ENCODE assay signal across 8 mouse cellular contexts in genomic region chr5:65435806-65436561, GRCm38 (mm10). TPM values are rescaled to one million over a fixed set of nuclear protein-coding genes. Genes with fewer than 3 reads are reported as not detected.
DNase-seq lines count a peak whose midpoint lies in the region; ATAC-seq and TF ChIP-seq lines count a peak whose summit lies in the region.

Ugdh (minus strand) TSS chr5:65435949.

- H3K4me1 ChIP-seq in CH12.LX (ENCODE audit: control insufficient read depth in 1 of 2, insufficient read depth in 2 of 2): peaks cover 2 to 40% of the 10 kb centered on the region in 2 experiments; a peak in 3 of 4 replicates
- H3K4me1 ChIP-seq in forebrain, embryonic 12.5 days: peaks cover 16% of the 10 kb centered on the region
- H3K4me1 ChIP-seq in heart, postnatal 0 days (ENCODE audit: control insufficient read depth, insufficient read depth): peaks cover 3% of the 10 kb centered on the region; the same call in 1 of the 2 replicates
- H3K4me1 ChIP-seq in liver, embryonic 16.5 days (ENCODE audit: control insufficient read depth, low read depth, low read length): peaks cover 10% of the 10 kb centered on the region
- peaks cover 38% of the 10 kb centered on the region for H3K4me1 ChIP-seq in neural tube, embryonic 13.5 days (replicated peaks)
- peaks cover 7% of the 10 kb centered on the region for H3K4me1 ChIP-seq in testis, adult 2 months (ENCODE audit: control insufficient read depth, insufficient read depth, low read length)

- ATAC-seq in forebrain, embryonic 12.5 days (ENCODE audit: low FRiP score): peak; percentile 99
- ATAC-seq in heart, postnatal 0 days (ENCODE audit: insufficient read depth, low read depth): peak; percentile 97
- ATAC-seq in liver, embryonic 16.5 days (ENCODE audit: low read depth): peak; percentile 98
- peak; percentile 97 for ATAC-seq in neural tube, embryonic 13.5 days (ENCODE audit: low read depth)

- TF ChIP-seq RAD21 in CH12.LX (IDR thresholded peaks at IDR 0.05; ENCODE audit: low read depth, low read length): no peak

- peak within 1 kb of the TSS; percentile 77 for H3K9ac ChIP-seq in CH12.LX (ENCODE audit: insufficient read depth, low read depth)
- H3K9ac ChIP-seq in forebrain, embryonic 12.5 days: peak within 1 kb of the TSS; percentile 80
- peak within 1 kb of the TSS; percentile 80 for H3K9ac ChIP-seq in heart, postnatal 0 days (replicated peaks; ENCODE audit: low read depth, low read length)
- H3K9ac ChIP-seq in liver, embryonic 16.5 days (ENCODE audit: low read depth, low read length): peak within 1 kb of the TSS; percentile 78
- H3K9ac ChIP-seq in neural tube, embryonic 13.5 days: peak within 1 kb of the TSS; percentile 89

- dilution Hi-C loops in CH12.LX (cut with MboI; ENCODE audit: extremely low pct_ligation_motif_present, extremely low pct_unique_long_range_greater_than_20kb, low sequenced_read_pairs): no loop called here

- no peaks in the 10 kb centered on the region for H3K36me3 ChIP-seq in CH12.LX (replicated peaks in 1 of 2; ENCODE audit: control insufficient read depth in 1 of 2, insufficient read depth in 1 of 2, low read length in 1 of 2)
- no peaks in the 10 kb centered on the region for H3K36me3 ChIP-seq in forebrain, embryonic 12.5 days (replicated peaks)
- H3K36me3 ChIP-seq in heart, postnatal 0 days (replicated peaks; ENCODE audit: control insufficient read depth, insufficient read depth, low read length): no peaks in the 10 kb centered on the region
- H3K36me3 ChIP-seq in liver, embryonic 16.5 days (ENCODE audit: control insufficient read depth, insufficient read depth): no peaks in the 10 kb centered on the region
- no peaks in the 10 kb centered on the region for H3K36me3 ChIP-seq in neural tube, embryonic 13.5 days
- H3K36me3 ChIP-seq in testis, adult 2 months (ENCODE audit: control insufficient read depth, insufficient read depth, low read length): no peaks in the 10 kb centered on the region

- H3K79me2 ChIP-seq in CH12.LX (replicated peaks; ENCODE audit: control insufficient read depth, extremely low read depth, insufficient read depth, poor library complexity, severe bottlenecking): no peaks in the 10 kb centered on the region; the same call in 1 of the 2 replicates

- TF ChIP-seq POLR2A in CH12.LX (IDR thresholded peaks at IDR 0.05; ENCODE audit: low read depth, low read length): peak; percentile 92
- peak; percentile 81 for TF ChIP-seq POLR2A in testis, adult 2 months (IDR thresholded peaks at IDR 0.05; ENCODE audit: control insufficient read depth, low read depth, low read length)

- TF ChIP-seq EP300 in CH12.LX (IDR thresholded peaks at IDR 0.05; ENCODE audit: low read length): no peak
- peak; percentile 48; the same call in 1 of the 2 replicates for TF ChIP-seq EP300 in heart, postnatal 0 days (IDR thresholded peaks at IDR 0.05; ENCODE audit: low read depth)

- H3K27me3 ChIP-seq in CH12.LX (replicated peaks): no peaks in the 10 kb centered on the region
- H3K27me3 ChIP-seq in forebrain, embryonic 12.5 days: no peaks in the 10 kb centered on the region
- H3K27me3 ChIP-seq in heart, postnatal 0 days (ENCODE audit: control insufficient read depth, insufficient read depth, low read length): no peaks in the 10 kb centered on the region
- H3K27me3 ChIP-seq in liver, embryonic 16.5 days (ENCODE audit: control insufficient read depth, insufficient read depth, low read depth, low read length): no peaks in the 10 kb centered on the region
- no peaks in the 10 kb centered on the region for H3K27me3 ChIP-seq in neural tube, embryonic 13.5 days
- no peaks in the 10 kb centered on the region for H3K27me3 ChIP-seq in testis, adult 2 months (ENCODE audit: control insufficient read depth, insufficient read depth, low read length)

- H3K9me3 ChIP-seq in CH12.LX (replicated peaks; ENCODE audit: low read length): no peaks in the 10 kb centered on the region
- H3K9me3 ChIP-seq in forebrain, embryonic 12.5 days: no peaks in the 10 kb centered on the region
- H3K9me3 ChIP-seq in heart, postnatal 0 days (replicated peaks; ENCODE audit: control insufficient read depth, low read length): no peaks in the 10 kb centered on the region
- no peaks in the 10 kb centered on the region for H3K9me3 ChIP-seq in liver, embryonic 16.5 days (replicated peaks; ENCODE audit: control insufficient read depth, low read length)
- no peaks in the 10 kb centered on the region for H3K9me3 ChIP-seq in neural tube, embryonic 13.5 days

- TF ChIP-seq CTCF in CH12.LX (conservative IDR thresholded peaks at IDR 0.05 in 1 of 2, IDR thresholded peaks at IDR 0.05 in 1 of 2; ENCODE audit: low read depth in 2 of 2, low read length in 2 of 2): no peak
- 0 out of 2 replicates have a peak, but pooled peaks have one; percentile 9 for TF ChIP-seq CTCF in heart, postnatal 0 days (IDR thresholded peaks at IDR 0.05; ENCODE audit: low read depth)
- TF ChIP-seq CTCF in testis, adult 2 months (IDR thresholded peaks at IDR 0.05; ENCODE audit: control insufficient read depth, insufficient read depth, insufficient replicate concordance, low read depth, low read length): no peak

- in situ Hi-C loops in CH12.LX (cut with MboI; ENCODE audit: low pct_ligation_motif_present, low pct_unique_long_range_greater_than_20kb, low sequenced_read_pairs): no loop called here

- peak within 1 kb of the TSS; percentile 48 for H3K4me2 ChIP-seq in CH12.LX (ENCODE audit: insufficient read depth, low read depth, poor library complexity, severe bottlenecking)
- H3K4me2 ChIP-seq in forebrain, embryonic 12.5 days: peak within 1 kb of the TSS; percentile 75
- peak within 1 kb of the TSS; percentile 89 for H3K4me2 ChIP-seq in heart, postnatal 0 days (ENCODE audit: low read depth, low read length)
- H3K4me2 ChIP-seq in liver, embryonic 16.5 days (ENCODE audit: low read depth, low read length): peak within 1 kb of the TSS; percentile 90
- H3K4me2 ChIP-seq in neural tube, embryonic 13.5 days: peak within 1 kb of the TSS; percentile 83

- peak; percentile 96 for DNase-seq in CH12.LX (ENCODE audit: extremely low read depth)
- peak; percentile 95 for DNase-seq in c-Kit-positive CD71-positive TER-119-negative erythroid progenitor cells, embryonic 14.5 days (ENCODE audit: low read depth)
- peak; percentile 98 for DNase-seq in heart, postnatal 0 days (ENCODE audit: low spot score)
- peak; percentile 98 to 99 for DNase-seq in kidney, postnatal 4 days

- 1% methylated on average over 50 of the region's 51 CpGs for WGBS in forebrain, embryonic 12.5 days
- under 1% methylated on average over 51 of the region's 51 CpGs for WGBS in heart, postnatal 0 days
- WGBS in liver, embryonic 16.5 days (ENCODE audit: insufficient replicate concordance): under 1% methylated on average over 51 of the region's 51 CpGs
- under 1% methylated on average over 51 of the region's 51 CpGs for whole genome bisulfite sequencing in neural tube, embryonic 13.5 days

- no peak within 1 kb of the TSS for H3K27ac ChIP-seq in CH12.LX (ENCODE audit: insufficient read depth, low read depth)
- peak within 1 kb of the TSS; percentile 76 for H3K27ac ChIP-seq in forebrain, embryonic 12.5 days
- H3K27ac ChIP-seq in heart, postnatal 0 days (ENCODE audit: low read depth): peak within 1 kb of the TSS; percentile 96
- H3K27ac ChIP-seq in liver, embryonic 16.5 days (ENCODE audit: low read length): peak within 1 kb of the TSS; percentile 72
- H3K27ac ChIP-seq in neural tube, embryonic 13.5 days (replicated peaks): peak within 1 kb of the TSS; percentile 88
- peak within 1 kb of the TSS; percentile 78 for H3K27ac ChIP-seq in testis, adult 2 months (ENCODE audit: control insufficient read depth, insufficient read depth, low read depth, low read length)

- H3K4me3 ChIP-seq in CH12.LX (replicated peaks in 1 of 3; ENCODE audit: low read depth in 2 of 3, low read length in 2 of 3, poor library complexity in 1 of 3): peak within 1 kb of the TSS; percentile 74 to 95 (median 83)
- peak within 1 kb of the TSS; percentile 81 for H3K4me3 ChIP-seq in forebrain, embryonic 12.5 days (replicated peaks)
- H3K4me3 ChIP-seq in heart, postnatal 0 days (ENCODE audit: low read depth, low read length): peak within 1 kb of the TSS; percentile 92
- H3K4me3 ChIP-seq in liver, embryonic 16.5 days (ENCODE audit: low read depth, low read length): peak within 1 kb of the TSS; percentile 84
- peak within 1 kb of the TSS; percentile 82 for H3K4me3 ChIP-seq in neural tube, embryonic 13.5 days
- peak within 1 kb of the TSS; percentile 93 for H3K4me3 ChIP-seq in testis, adult 2 months (ENCODE audit: control insufficient read depth, low read depth, low read length)

TF ChIP-seq in CH12.LX, 34 proteins besides CTCF, POLR2A, EP300 and RAD21 (continues in another document):
- TF ChIP-seq IRF4 (IDR thresholded peaks at IDR 0.05; ENCODE audit: low read depth, low read length) (no peak), ZC3H11A (IDR thresholded peaks at IDR 0.05; ENCODE audit: low read depth, low read length) (no peak), BHLHE40 (IDR thresholded peaks at IDR 0.05; ENCODE audit: low read depth, low read length) (no peak), MEF2A (IDR thresholded peaks at IDR 0.05; ENCODE audit: borderline replicate concordance, low read depth, low read length) (no peak), MAX (IDR thresholded peaks at IDR 0.05; ENCODE audit: low read length) (no peak), CHD2 (IDR thresholded peaks at IDR 0.05; ENCODE audit: low read length) (no peak), NELFE (IDR thresholded peaks at IDR 0.05; ENCODE audit: low read depth, low read length) (peak; percentile 87), MAFK (IDR thresholded peaks at IDR 0.05; ENCODE audit: insufficient replicate concordance, low read length) (no peak), USF2 (conservative IDR thresholded peaks at IDR 0.05; ENCODE audit: low read depth, low read length) (no peak), ETS1 (conservative IDR thresholded peaks at IDR 0.05; ENCODE audit: low read depth, low read length) (no peak), HCFC1 (IDR thresholded peaks at IDR 0.05; ENCODE audit: low read depth, low read length) (peak; percentile 15; the same call in 1 of the 2 replicates), JUN (IDR thresholded peaks at IDR 0.05; ENCODE audit: insufficient read depth, low read depth, low read length) (no peak), SIN3A (IDR thresholded peaks at IDR 0.05; ENCODE audit: low read length) (no peak), POLR2AphosphoS2 (IDR thresholded peaks at IDR 0.05; ENCODE audit: low read depth, low read length) (peak; percentile 76; the same call in 1 of the 2 replicates)

RNA-seq across cellular contexts. Expression of gene Ugdh, which starts in this region (rescaled TPM):
- 8.9 and 9.8 TPM in 2 replicates for total RNA-seq in CH12.LX (2012; rRNA removed)
- 40.3 and 45.7 TPM in 2 replicates for total RNA-seq in CH12.LX (2014; rRNA removed)
- 37.7 and 38.0 TPM in 2 replicates for polyA plus RNA-seq in CH12.LX (2012; ENCODE audit: insufficient read length, low read depth)
- 78.7 and 85.9 TPM in 2 replicates for polyA plus RNA-seq in forebrain, embryonic 12.5 days (2016; fragmentation: Nextera tagmentation; extraction: Ambion mirVana)
- 16.3 and 21.0 TPM in 2 replicates for total RNA-seq in heart, postnatal 0 days (2014; rRNA removed; ENCODE audit: low replicate concordance)
- polyA plus RNA-seq in heart, postnatal 0 days (2015; fragmentation: Nextera tagmentation; extraction: Ambion mirVana): 24.6 and 27.1 TPM in 2 replicates
- polyA plus RNA-seq in liver, embryonic 16.5 days (2015; fragmentation: Nextera tagmentation; extraction: Ambion mirVana): 26.8 and 31.8 TPM in 2 replicates
- polyA plus RNA-seq in neural tube, embryonic 13.5 days (2015; fragmentation: Nextera tagmentation; extraction: Ambion mirVana): 47.1 and 56.8 TPM in 2 replicates
- 1.3 TPM in 2 replicates for polyA plus RNA-seq in testis, adult 2 months (2012; rRNA removed)

Comparison
In these comparisons a context has a peak if more than half of its experiments do, and no peak if none do; other contexts are left out.
1. RNA of gene Ugdh (polyA plus RNA-seq): 78.7 to 85.9 TPM in forebrain, embryonic 12.5 days, 47.1 to 56.8 TPM in neural tube, embryonic 13.5 days, 37.7 to 38.0 TPM in CH12.LX, 26.8 to 31.8 TPM in liver, embryonic 16.5 days and 24.6 to 27.1 TPM in heart, postnatal 0 days; 1.3 TPM in testis, adult 2 months; every median in the first group is over 10 times any median in the second.
2. Peak in every context shown above with its lines, with median percentiles within 50 percentile points of each other: DNase-seq, H3K4me2 ChIP-seq, H3K4me3 ChIP-seq, H3K9ac ChIP-seq and ATAC-seq.